16 mouse cellular contexts compared by ENCODE assay signal in genomic region chr7:142475641-142476040, GRCm38 (mm10). TPM values are rescaled to one million over a fixed set of nuclear protein-coding genes. Genes with fewer than 3 reads are reported as not detected.
DNase-seq lines count a peak whose midpoint lies in the region; ATAC-seq lines count a peak whose summit lies in the region.
"Had no signal": no experiment of that assay in that cellular context is flagged by ENCODE, and none has a peak within 500 bp of the region (broad histone marks: within the 10 kb centered on the region; RNA-seq: fewer than 3 reads in every experiment).

No protein-coding gene starts in this region.

- H3K9me3 ChIP-seq in lung, embryonic 16.5 days (ENCODE audit: control insufficient read depth, low read length), result no peaks in the 10 kb centered on the region
- no peaks in the 10 kb centered on the region for H3K9me3 ChIP-seq in heart, embryonic 16.5 days (replicated peaks; ENCODE audit: control insufficient read depth, low read length)
- no peaks in the 10 kb centered on the region for H3K9me3 ChIP-seq in stomach, embryonic 14.5 days (ENCODE audit: control insufficient read depth, low read depth, low read length)
- H3K9me3 ChIP-seq: liver, embryonic 15.5 days had no signal

- H3K27ac ChIP-seq in lung, embryonic 16.5 days (ENCODE audit: low read length), result peak overlapping the region; percentile 47
- peak overlapping the region; percentile 64 for H3K27ac ChIP-seq in heart, embryonic 16.5 days (ENCODE audit: low read length)
- peak overlapping the region; percentile 97 for H3K27ac ChIP-seq in stomach, embryonic 14.5 days (ENCODE audit: low read length)
- H3K27ac ChIP-seq: hindbrain, postnatal 0 days; liver, embryonic 15.5 days had no signal

- H3K27me3 ChIP-seq in lung, embryonic 16.5 days (ENCODE audit: control insufficient read depth, insufficient read depth, low read depth, low read length), result no peaks in the 10 kb centered on the region
- H3K27me3 ChIP-seq in heart, embryonic 16.5 days (ENCODE audit: control insufficient read depth, insufficient read depth, low read length), result no peaks in the 10 kb centered on the region
- H3K27me3 ChIP-seq in stomach, embryonic 14.5 days (ENCODE audit: control insufficient read depth, insufficient read depth, low read length), result no peaks in the 10 kb centered on the region
- H3K27me3 ChIP-seq: liver, embryonic 15.5 days had no signal

- peak overlapping the region; percentile 56 for H3K9ac ChIP-seq in lung, embryonic 16.5 days (ENCODE audit: low read length)
- peak overlapping the region; percentile 69 for H3K9ac ChIP-seq in heart, embryonic 16.5 days (ENCODE audit: low read length)
- peak overlapping the region; percentile 43 for H3K9ac ChIP-seq in stomach, embryonic 14.5 days (replicated peaks; ENCODE audit: low read depth, low read length)
- H3K9ac ChIP-seq: liver, embryonic 15.5 days had no signal

- H3K4me3 ChIP-seq in lung, embryonic 16.5 days (ENCODE audit: low read length), result peak overlapping the region; percentile 41
- H3K4me3 ChIP-seq in heart, embryonic 16.5 days (ENCODE audit: low read length), result peak overlapping the region; percentile 35
- peak overlapping the region; percentile 38 for H3K4me3 ChIP-seq in stomach, embryonic 14.5 days (ENCODE audit: low read depth, low read length)
- H3K4me3 ChIP-seq: liver, embryonic 15.5 days had no signal

- no peak for ATAC-seq in lung, embryonic 16.5 days (ENCODE audit: low read depth)
- no peak for ATAC-seq in heart, embryonic 16.5 days (replicated peaks; ENCODE audit: extremely low read depth, insufficient read depth, low FRiP score)
- ATAC-seq in stomach, embryonic 14.5 days (ENCODE audit: insufficient number of reproducible peaks, insufficient read depth, low FRiP score, low read depth), result no peak
- no peak for ATAC-seq in erythroblast, adult 5-6 weeks (replicated peaks; ENCODE audit: low FRiP score, poor library complexity, severe bottlenecking)
- ATAC-seq: hindbrain, postnatal 0 days; midbrain, embryonic 16.5 days had no signal

- H3K4me1 ChIP-seq in lung, embryonic 16.5 days (replicated peaks; ENCODE audit: control insufficient read depth, insufficient read depth, low read length), result peaks cover 26% of the 10 kb centered on the region
- H3K4me1 ChIP-seq in heart, embryonic 16.5 days (ENCODE audit: control insufficient read depth, insufficient read depth, low read length), result peaks cover 66% of the 10 kb centered on the region
- peaks cover 56% of the 10 kb centered on the region for H3K4me1 ChIP-seq in stomach, embryonic 14.5 days (ENCODE audit: control insufficient read depth, insufficient read depth, low read length)

- WGBS in lung, embryonic 16.5 days, result 36% methylated on average over 7 of the region's 7 CpGs
- 31% methylated on average over 7 of the region's 7 CpGs for WGBS in heart, embryonic 16.5 days
- WGBS in stomach, embryonic 14.5 days, result 55% methylated on average over 7 of the region's 7 CpGs

- H3K4me2 ChIP-seq in lung, embryonic 16.5 days (ENCODE audit: low read depth, low read length), result peak overlapping the region; percentile 44
- H3K4me2 ChIP-seq in heart, embryonic 16.5 days (ENCODE audit: low read depth, low read length), result peak overlapping the region; percentile 13
- peak overlapping the region; percentile 70 for H3K4me2 ChIP-seq in stomach, embryonic 14.5 days (replicated peaks; ENCODE audit: low read depth, low read length)
- H3K4me2 ChIP-seq: liver, embryonic 15.5 days had no signal

- H3K36me3 ChIP-seq in lung, embryonic 16.5 days (ENCODE audit: control insufficient read depth, insufficient read depth, low read length), result no peaks in the 10 kb centered on the region
- no peaks in the 10 kb centered on the region for H3K36me3 ChIP-seq in heart, embryonic 16.5 days (ENCODE audit: control insufficient read depth, insufficient read depth)
- H3K36me3 ChIP-seq in stomach, embryonic 14.5 days (ENCODE audit: control insufficient read depth, insufficient read depth, low read length), result peaks cover 8% of the 10 kb centered on the region; the same call in 1 of the 2 replicates
- H3K36me3 ChIP-seq: liver, embryonic 15.5 days had no signal

- peak; percentile 93 for DNase-seq in heart, adult 11 months
- no peak for DNase-seq in heart, adult 18-20 months
- no peak for DNase-seq in lung, postnatal 14 days
- no peak for DNase-seq in thymus, postnatal 0 days (ENCODE audit: low spot score)
- DNase-seq: adrenal gland, postnatal 10 days; B cell, adult 2 months; cerebellum, adult 11 months; thymus, postnatal 25 days had no signal

RNA-seq across cellular contexts. Expression of gene Lsp1, which starts 15.0 kb away (rescaled TPM):
- 10 to 100 TPM; 24.7 to 33.1 TPM for total RNA-seq in heart, adult 18-20 months (2021)
- 110 and 118 TPM in 2 replicates for polyA plus RNA-seq in lung, embryonic 16.5 days (2015; fragmentation: Nextera tagmentation; extraction: Ambion mirVana)
- 73.5 and 83.5 TPM in 2 replicates for polyA plus RNA-seq in heart, embryonic 16.5 days (2015; fragmentation: Nextera tagmentation; extraction: Ambion mirVana)
- polyA plus RNA-seq in stomach, embryonic 14.5 days (2014; fragmentation: Nextera tagmentation; extraction: Ambion mirVana), result 194 and 211 TPM in 2 replicates
- total RNA-seq in erythroblast, adult 5-6 weeks (2015; ENCODE audit: low replicate concordance), result 119 and 155 TPM in 2 replicates
- 98.7 and 120 TPM in 2 replicates for total RNA-seq in erythroblast, adult 5-6 weeks (2017; ENCODE audit: low replicate concordance)
- 655 and 664 TPM in 2 replicates for polyA plus RNA-seq in thymus, postnatal 0 days (2015; fragmentation: Nextera tagmentation; extraction: Ambion mirVana)

RNA-seq across cellular contexts. Expression of gene Tnnt3, which starts 23.0 kb away (rescaled TPM):
- total RNA-seq in heart, adult 18-20 months (2021), result under 1 TPM in 1 of 2 experiments, not detected in 1; 0.67 TPM
- polyA plus RNA-seq in lung, embryonic 16.5 days (2015; fragmentation: Nextera tagmentation; extraction: Ambion mirVana), result 17.9 and 50.7 TPM in 2 replicates
- polyA plus RNA-seq in heart, embryonic 16.5 days (2015; fragmentation: Nextera tagmentation; extraction: Ambion mirVana), result 5.3 and 17.1 TPM in 2 replicates
- polyA plus RNA-seq in stomach, embryonic 14.5 days (2014; fragmentation: Nextera tagmentation; extraction: Ambion mirVana), result 2.2 and 2.6 TPM in 2 replicates
- total RNA-seq in erythroblast, adult 5-6 weeks (2015; ENCODE audit: low replicate concordance), result not detected in 2 replicates
- total RNA-seq in erythroblast, adult 5-6 weeks (2017; ENCODE audit: low replicate concordance), result 2.0 TPM in 1 of 2 replicates, not detected in the other
- polyA plus RNA-seq in thymus, postnatal 0 days (2015; fragmentation: Nextera tagmentation; extraction: Ambion mirVana), result 4.7 and 5.2 TPM in 2 replicates

RNA-seq across cellular contexts. Expression of gene Tnni2, which starts 34.0 kb away (rescaled TPM):
- total RNA-seq in heart, adult 18-20 months (2021), result 1 to 10 TPM; 1.8 to 2.6 TPM
- polyA plus RNA-seq in lung, embryonic 16.5 days (2015; fragmentation: Nextera tagmentation; extraction: Ambion mirVana), result 17.6 and 61.1 TPM in 2 replicates
- 14.1 and 27.0 TPM in 2 replicates for polyA plus RNA-seq in heart, embryonic 16.5 days (2015; fragmentation: Nextera tagmentation; extraction: Ambion mirVana)
- 4.6 and 5.8 TPM in 2 replicates for polyA plus RNA-seq in stomach, embryonic 14.5 days (2014; fragmentation: Nextera tagmentation; extraction: Ambion mirVana)
- 19.6 TPM in 1 of 2 replicates, not detected in the other for total RNA-seq in erythroblast, adult 5-6 weeks (2015; ENCODE audit: low replicate concordance)
- total RNA-seq in erythroblast, adult 5-6 weeks (2017; ENCODE audit: low replicate concordance), result 2.0 and 6.4 TPM in 2 replicates
- polyA plus RNA-seq in thymus, postnatal 0 days (2015; fragmentation: Nextera tagmentation; extraction: Ambion mirVana), result 14.1 and 14.3 TPM in 2 replicates

RNA-seq across cellular contexts. Expression of gene Syt8, which starts 41.0 kb away (rescaled TPM):
- not detected for total RNA-seq in heart, adult 18-20 months (2021)
- polyA plus RNA-seq in lung, embryonic 16.5 days (2015; fragmentation: Nextera tagmentation; extraction: Ambion mirVana), result 0.48 and 1.2 TPM in 2 replicates
- 0.17 and 0.32 TPM in 2 replicates for polyA plus RNA-seq in heart, embryonic 16.5 days (2015; fragmentation: Nextera tagmentation; extraction: Ambion mirVana)
- 4.8 and 6.6 TPM in 2 replicates for polyA plus RNA-seq in stomach, embryonic 14.5 days (2014; fragmentation: Nextera tagmentation; extraction: Ambion mirVana)
- total RNA-seq in erythroblast, adult 5-6 weeks (2015; ENCODE audit: low replicate concordance), result not detected in 2 replicates
- not detected in 2 replicates for total RNA-seq in erythroblast, adult 5-6 weeks (2017; ENCODE audit: low replicate concordance)
- 0.34 and 0.75 TPM in 2 replicates for polyA plus RNA-seq in thymus, postnatal 0 days (2015; fragmentation: Nextera tagmentation; extraction: Ambion mirVana)
- total RNA-seq: adrenal gland, postnatal 10 days; hindbrain, postnatal 0 days had no signal
- polyA plus RNA-seq: embryonic facial prominence, embryonic 11.5 days; hindbrain, postnatal 0 days; midbrain, embryonic 16.5 days had no signal

RNA-seq across cellular contexts. Expression of gene Mrpl23, which starts 56.8 kb away (rescaled TPM):
- total RNA-seq in heart, adult 18-20 months (2021), result 10 to 100 TPM; 12.2 to 29.0 TPM
- polyA plus RNA-seq in lung, embryonic 16.5 days (2015; fragmentation: Nextera tagmentation; extraction: Ambion mirVana), result 17.2 and 22.4 TPM in 2 replicates
- polyA plus RNA-seq in heart, embryonic 16.5 days (2015; fragmentation: Nextera tagmentation; extraction: Ambion mirVana), result 14.2 and 20.0 TPM in 2 replicates
- polyA plus RNA-seq in stomach, embryonic 14.5 days (2014; fragmentation: Nextera tagmentation; extraction: Ambion mirVana), result 32.6 and 35.6 TPM in 2 replicates
- not detected in 2 replicates for total RNA-seq in erythroblast, adult 5-6 weeks (2015; ENCODE audit: low replicate concordance)
- 3.7 and 8.1 TPM in 2 replicates for total RNA-seq in erythroblast, adult 5-6 weeks (2017; ENCODE audit: low replicate concordance)
- polyA plus RNA-seq in thymus, postnatal 0 days (2015; fragmentation: Nextera tagmentation; extraction: Ambion mirVana), result 20.1 and 20.7 TPM in 2 replicates

Comparison
In these comparisons a context has a peak if more than half of its experiments do, and no peak if none do; other contexts are left out.
1. H3K27ac ChIP-seq: peak in every context shown above with its lines; median percentile 97 in stomach, embryonic 14.5 days; 64 in heart, embryonic 16.5 days; 47 in lung, embryonic 16.5 days.
2. H3K4me2 ChIP-seq: peak in every context shown above with its lines; median percentile 70 in stomach, embryonic 14.5 days; 44 in lung, embryonic 16.5 days; 13 in heart, embryonic 16.5 days.